Mouse (Mus musculus) adipocyte (in vitro differentiated cells): Measurements from ENCODE around the gene Pop5.

Source experiments
- DNase-seq: peaks from one replicate; pipeline ENCODE4 v3.0.0-alpha.2; 2016; ENCODE audit warnings: low spot score

Gene Pop5

GRCm38 (mm10) chr5:115214864-115215263, 20.8 kb upstream of the Pop5 start:
- no peak for DNase-seq

GRCm38 (mm10) chr5:115215273-115216185, 20.1 kb upstream of the Pop5 start:
- no peak for DNase-seq

- no peak for DNase-seq
Measured at GRCm38 (mm10) chr5:115217998-115218397, 17.6 kb upstream of the Pop5 start.

- DNase-seq, result no peak
Measured at GRCm38 (mm10) chr5:115220931-115221640, 14.6 kb upstream of the Pop5 start.

GRCm38 (mm10) chr5:115222485-115222884, 13.2 kb upstream of the Pop5 start:
- no peak for DNase-seq

- no peak for DNase-seq
Measured at GRCm38 (mm10) chr5:115230830-115231551, 4.6 kb upstream of the Pop5 start.

GRCm38 (mm10) chr5:115231552-115232120, 4.0 kb upstream of the Pop5 start:
- no peak for DNase-seq

GRCm38 (mm10) chr5:115232516-115232915, 3.1 kb upstream of the Pop5 start:
- DNase-seq, result no peak

- no peak for DNase-seq
Measured at GRCm38 (mm10) chr5:115233031-115233780, 2.4 kb upstream of the Pop5 start.

GRCm38 (mm10) chr5:115234519-115234918, 1.1 kb upstream of the Pop5 start:
- DNase-seq, result no peak

GRCm38 (mm10) chr5:115235323-115235771, 289 bp upstream of the Pop5 start:
- no peak for DNase-seq

- DNase-seq, result peak; percentile 91
Measured at GRCm38 (mm10) chr5:115237803-115238728, 2.4 kb downstream of the Pop5 start.

GRCm38 (mm10) chr5:115238729-115239195, 3.1 kb downstream of the Pop5 start:
- no peak for DNase-seq

- no peak for DNase-seq
Measured at GRCm38 (mm10) chr5:115240191-115240590, 4.6 kb downstream of the Pop5 start.

GRCm38 (mm10) chr5:115255472-115255871, 19.8 kb downstream of the Pop5 start:
- DNase-seq, result no peak

GRCm38 (mm10) chr5:115256909-115257546, 21.4 kb downstream of the Pop5 start:
- DNase-seq, result no peak

- no peak for DNase-seq
Measured at GRCm38 (mm10) chr5:115260356-115260755, 24.7 kb downstream of the Pop5 start.

GRCm38 (mm10) chr5:115261141-115261540, 25.5 kb downstream of the Pop5 start:
- DNase-seq, result no peak

- no peak for DNase-seq
Measured at GRCm38 (mm10) chr5:115261880-115262279, 26.2 kb downstream of the Pop5 start.
